Mouse (Mus musculus) frontal cortex, postnatal 10 days (tissue): ENCODE measurements around the gene E030018B13Rik.

Experiments used
- DNase-seq, 2 experiments: peaks; one replicate each; pipeline ENCODE4 v3.0.0; 2022; ENCODE audit warnings: low spot score in 2 of 2, mixed read lengths in 1 of 2

Gene E030018B13Rik

DNA sequence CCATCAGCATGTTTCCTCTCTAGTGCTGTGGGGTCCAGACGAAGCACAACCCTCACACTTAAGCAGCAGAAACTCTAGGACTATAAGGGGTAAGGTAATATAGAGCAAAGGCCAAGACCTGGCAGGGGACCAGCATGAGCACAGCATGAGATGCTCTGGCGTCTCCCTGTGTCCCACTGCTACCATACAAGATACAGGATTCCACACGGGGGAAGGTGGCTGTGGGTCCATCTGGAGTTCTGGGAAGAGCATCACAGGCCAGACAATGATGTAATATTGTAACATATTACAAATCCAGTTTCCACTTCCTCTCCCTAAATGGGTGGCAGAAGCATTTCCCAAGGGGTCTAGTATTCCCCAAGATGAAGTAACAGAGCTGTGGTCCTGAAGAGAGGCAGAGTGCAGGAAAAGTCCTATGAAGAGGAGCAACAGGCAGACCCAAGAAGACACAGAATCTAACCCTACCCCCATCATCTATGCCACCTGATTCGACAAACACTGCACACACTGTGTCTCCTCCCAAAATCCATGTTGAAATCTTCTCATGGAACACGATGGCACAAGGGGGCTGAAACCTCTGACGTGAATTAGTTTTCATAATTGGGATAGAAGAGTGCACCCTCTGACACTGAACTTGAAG, at the start of gene E030018B13Rik:
Gene E030018B13Rik, plus strand, starts transcription at position 590 of the 640 bp plus-strand sequence.
- DNase-seq: no peak

- DNase-seq: no peak
Observed at GRCm38 (mm10) chr7:63868356-63868918, 48.2 kb upstream of the E030018B13Rik start.

DNA sequence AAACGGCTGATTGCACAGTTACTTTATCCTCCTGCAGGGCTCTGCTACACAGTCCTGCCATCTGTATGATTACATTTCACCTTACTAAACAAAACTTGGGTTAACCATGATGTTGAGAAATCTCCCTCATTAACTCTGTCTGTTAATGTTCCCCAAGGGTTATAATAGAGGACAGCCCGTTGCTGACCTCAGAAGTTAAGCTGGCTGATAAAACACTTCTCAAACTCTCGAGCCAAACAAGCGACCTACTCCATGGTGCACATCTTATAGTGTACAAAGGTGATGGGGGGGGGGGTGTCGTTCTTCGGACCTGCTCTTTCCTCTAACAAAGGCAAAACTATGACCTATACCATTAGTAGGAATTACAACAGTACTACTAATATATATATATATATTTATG, 45.0 kb upstream of the E030018B13Rik start:
- no peak for DNase-seq

DNA sequence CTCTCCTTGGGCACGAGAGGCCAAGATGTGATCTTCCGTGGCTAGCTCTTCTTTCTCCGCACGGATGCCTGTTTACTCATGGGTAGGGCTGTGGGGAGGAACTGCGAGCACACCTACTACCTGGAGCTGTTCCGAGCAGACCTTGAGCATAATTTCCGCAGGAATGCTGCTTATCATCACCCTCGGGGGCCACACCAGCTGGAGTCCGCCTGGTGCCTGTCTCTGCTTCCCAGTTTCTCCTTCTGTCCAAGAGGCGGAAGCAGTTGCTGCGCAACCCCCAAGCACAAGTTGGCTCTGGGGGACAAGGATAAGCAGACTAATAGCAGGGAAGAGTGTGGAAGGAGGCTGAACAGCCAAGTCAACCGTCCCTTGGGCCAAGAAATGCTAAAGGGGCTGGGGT, 42.8 kb upstream of the E030018B13Rik start:
- DNase-seq: no peak

DNA sequence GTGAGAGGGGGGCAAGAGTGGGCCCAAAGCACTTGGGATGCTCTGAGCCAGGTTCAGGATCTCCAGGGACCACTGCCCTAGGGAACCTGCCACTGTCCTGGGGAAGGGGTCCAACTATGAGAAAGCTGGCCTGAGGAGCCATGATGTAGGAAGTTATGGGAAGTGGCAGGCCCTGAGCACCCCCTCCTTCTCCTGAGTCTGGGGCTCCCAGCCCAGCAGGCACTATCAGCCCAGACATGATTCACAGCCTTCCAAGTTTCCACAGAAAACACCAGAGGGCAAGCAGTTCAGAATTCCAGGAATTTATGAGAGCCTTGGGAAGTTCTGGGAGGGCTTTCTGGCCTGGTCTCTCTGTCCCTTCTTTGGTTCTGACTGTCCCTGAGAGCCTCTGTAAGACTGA, 41.0 kb upstream of the E030018B13Rik start:
- no peak for DNase-seq

GRCm38 (mm10) chr7:63876640-63877039, 40.0 kb upstream of the E030018B13Rik start:
- DNase-seq: no peak

- no peak for DNase-seq
Observed at GRCm38 (mm10) chr7:63877610-63878009, 39.0 kb upstream of the E030018B13Rik start.

DNA sequence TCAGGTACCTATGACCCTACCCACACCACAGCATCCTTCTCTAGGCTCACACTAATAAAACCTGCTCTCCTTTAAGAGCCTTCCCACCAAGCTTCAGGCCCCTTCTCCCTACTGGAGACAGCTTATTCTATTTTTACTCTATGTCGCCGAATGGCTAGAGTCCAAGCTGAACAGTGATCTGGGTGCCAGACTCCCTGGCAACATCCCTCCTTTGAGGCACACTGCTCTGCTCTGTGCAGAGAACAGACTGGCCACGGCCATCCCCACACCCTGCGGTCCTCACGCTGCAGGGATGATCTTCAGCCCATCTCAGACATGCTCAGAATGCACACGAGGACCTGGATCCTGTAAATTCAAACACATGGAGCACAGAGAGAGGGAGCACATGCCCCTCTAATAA, 37.1 kb upstream of the E030018B13Rik start:
- DNase-seq: peak in 1 of 2 experiments; percentile 45

DNA sequence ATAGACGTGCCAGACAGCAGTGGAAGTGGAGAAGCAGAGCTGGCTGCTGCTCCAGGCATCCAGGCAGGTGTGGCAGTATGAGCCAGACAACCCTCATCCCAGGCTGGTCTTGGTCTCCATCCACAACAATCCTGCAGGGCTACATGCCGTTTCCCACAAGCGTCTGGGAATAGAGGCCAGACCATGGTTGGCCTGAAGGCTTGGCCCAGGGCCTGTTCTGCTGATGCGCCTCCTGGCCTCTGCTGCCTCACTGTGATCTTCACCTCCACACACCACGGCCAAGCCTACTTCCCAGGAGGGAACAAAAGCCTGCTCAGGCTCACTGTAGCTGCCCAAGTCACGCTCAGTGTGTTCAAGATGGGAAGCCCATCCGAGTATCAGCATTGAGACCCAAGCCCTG, 33.9 kb upstream of the E030018B13Rik start:
- DNase-seq: no peak

GRCm38 (mm10) chr7:63885025-63885424, 31.6 kb upstream of the E030018B13Rik start:
- DNase-seq: no peak

- DNase-seq: no peak
Observed at GRCm38 (mm10) chr7:63887034-63887551, 29.6 kb upstream of the E030018B13Rik start.

DNA sequence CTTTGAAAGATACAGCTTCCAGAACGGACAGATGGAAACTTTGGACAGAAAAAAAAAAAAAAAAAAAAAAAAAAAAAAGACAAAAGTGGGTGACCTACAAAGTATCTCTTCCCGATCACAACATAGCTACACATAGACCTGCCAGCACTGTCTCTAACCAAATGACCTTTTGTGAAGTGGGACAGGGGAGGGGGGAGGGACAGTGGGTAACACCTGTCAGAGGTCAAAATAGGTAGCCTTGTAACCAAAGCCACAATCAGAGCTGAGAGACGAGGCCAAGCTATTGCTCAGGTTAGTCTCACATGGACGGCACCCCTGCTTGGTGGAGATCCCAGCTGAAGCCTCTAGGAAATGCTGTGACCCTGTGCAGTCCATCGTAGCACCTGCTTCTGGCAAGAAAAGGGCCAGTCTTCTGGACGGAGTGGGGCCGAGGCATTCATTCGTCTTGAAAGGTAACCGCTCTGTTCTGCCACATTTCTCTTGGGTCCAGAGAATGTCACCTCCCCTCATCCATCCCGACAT, 29.0 kb upstream of the E030018B13Rik start:
- no peak for DNase-seq

DNA sequence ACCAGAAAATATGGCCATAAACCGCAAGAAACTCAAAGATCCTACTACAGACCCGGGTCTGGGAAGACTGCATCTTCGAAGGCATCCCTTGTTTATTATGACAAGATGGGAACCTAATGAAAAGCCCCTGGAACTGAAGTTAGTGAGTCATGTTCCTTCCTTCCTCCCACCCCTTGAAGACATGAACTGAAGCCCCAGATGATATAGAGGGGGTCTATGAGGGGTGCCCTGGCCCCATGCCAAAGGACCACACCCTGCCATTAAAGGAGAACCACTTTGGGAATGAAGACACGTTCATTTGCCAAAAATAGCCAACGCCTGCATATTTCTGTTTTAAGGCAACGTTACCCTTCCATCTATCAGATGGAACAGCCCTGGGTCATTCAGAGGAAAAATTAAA, 28.0 kb upstream of the E030018B13Rik start:
- DNase-seq: no peak

DNA sequence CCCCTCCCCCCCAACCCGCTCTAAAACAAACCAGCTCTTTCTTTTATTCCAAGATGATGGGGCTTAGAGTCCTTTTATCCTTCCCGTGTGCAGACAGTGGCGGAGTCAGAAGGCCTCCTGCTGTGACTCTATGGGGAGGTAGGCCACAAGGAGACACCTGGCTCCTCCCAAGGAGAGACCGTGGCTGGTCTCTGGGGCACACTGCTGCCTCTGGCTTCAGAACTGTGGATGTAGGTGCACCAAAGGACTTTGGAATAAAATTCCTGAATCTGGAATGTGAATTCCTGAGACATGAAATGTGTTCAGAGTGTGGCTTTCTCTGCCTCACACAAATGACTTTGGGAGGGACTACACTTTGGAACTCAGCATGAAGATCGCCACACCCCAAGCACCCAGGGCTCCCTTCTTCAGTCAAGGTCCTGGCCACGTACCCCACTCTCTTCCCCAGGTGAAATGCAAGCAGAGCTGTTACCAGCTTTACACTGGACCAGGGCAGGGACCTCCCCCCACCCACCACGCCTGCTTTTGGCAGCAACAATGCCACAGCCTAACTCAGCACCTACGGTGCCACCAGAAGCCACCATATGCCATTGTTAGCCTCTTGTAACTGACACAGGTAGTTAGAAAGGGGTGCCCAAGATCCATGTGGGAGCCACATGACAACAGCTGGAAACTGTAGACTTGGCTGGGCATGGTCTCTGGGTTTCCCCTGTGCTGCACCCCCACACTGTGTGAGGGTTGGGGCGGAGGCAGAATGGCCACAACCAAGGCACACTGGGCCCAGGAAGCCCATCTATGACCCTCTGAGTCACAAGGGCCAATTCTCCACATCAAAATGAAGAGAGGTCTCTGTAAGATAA, 27.3 kb upstream of the E030018B13Rik start:
- no peak for DNase-seq

- no peak for DNase-seq
Observed at GRCm38 (mm10) chr7:63891488-63892075, 25.1 kb upstream of the E030018B13Rik start.

GRCm38 (mm10) chr7:63893201-63893600, 23.5 kb upstream of the E030018B13Rik start:
- no peak for DNase-seq

DNA sequence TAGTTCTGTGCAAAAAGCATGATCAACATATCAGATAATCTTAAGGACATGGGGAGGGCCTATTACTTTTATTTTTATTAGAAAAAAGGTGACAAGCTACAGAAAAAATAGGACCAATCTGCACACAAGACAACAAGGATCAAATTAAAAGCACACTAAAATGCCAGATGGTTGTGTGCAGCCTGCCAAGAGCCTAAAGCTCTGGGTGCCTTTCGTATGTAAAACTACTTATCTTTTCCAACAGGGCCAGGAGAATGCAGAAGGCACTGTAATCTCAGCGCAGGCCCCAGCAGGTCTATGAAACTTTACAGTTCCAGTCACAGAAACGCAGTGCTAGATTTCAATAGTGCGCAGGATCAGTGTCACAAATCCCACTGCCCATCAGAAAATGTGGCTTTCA, 22.9 kb upstream of the E030018B13Rik start:
- DNase-seq: no peak

DNA sequence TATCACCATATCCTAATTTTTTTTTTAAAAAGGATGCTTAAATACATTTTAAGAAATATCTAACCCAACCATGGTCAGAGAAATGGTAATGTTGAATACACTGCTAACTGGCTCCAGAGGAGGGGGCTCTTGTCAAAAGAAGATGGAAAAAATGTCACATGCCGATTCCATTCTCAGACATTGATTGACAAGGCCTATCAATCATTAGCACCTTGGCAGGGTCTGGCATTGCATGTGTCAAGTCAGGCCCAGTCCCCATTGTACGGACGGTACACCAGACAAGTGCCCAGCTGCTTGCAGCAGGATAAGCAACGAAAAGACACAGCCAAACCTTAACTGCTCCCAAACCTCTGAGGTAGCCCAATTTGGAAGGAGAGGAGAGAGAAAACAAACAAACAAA, 22.0 kb upstream of the E030018B13Rik start:
- no peak for DNase-seq

GRCm38 (mm10) chr7:63895223-63895622, 21.4 kb upstream of the E030018B13Rik start:
- DNase-seq: no peak

GRCm38 (mm10) chr7:63896276-63896967, 20.2 kb upstream of the E030018B13Rik start:
- no peak for DNase-seq

DNA sequence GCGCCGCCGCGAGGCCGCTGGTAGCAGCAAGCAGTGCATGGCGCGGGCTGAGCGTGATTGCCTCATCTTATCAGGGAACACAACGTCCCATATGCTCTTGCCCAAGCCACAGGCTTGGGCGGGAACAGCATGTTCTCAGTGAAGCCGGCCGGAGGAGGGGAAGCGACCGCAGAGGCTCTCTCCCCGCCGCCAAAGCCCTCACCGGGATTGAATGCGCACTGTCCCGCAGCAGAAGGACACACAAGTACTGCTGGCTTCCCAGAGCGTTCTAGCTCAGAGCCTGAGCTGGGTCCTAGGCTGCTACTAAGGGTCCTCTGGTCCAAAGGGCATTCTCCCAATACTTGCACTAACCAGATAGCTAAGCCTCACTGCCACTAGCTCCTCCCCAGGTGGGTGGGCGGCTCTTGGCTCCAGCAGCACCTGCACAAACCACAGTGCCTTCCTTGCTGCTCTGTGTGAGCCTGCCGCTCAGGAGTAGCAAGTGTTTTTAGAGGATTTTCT, 19.6 kb upstream of the E030018B13Rik start:
- DNase-seq: peak; percentile 77 to 86
